In the genomic region with DNA sequence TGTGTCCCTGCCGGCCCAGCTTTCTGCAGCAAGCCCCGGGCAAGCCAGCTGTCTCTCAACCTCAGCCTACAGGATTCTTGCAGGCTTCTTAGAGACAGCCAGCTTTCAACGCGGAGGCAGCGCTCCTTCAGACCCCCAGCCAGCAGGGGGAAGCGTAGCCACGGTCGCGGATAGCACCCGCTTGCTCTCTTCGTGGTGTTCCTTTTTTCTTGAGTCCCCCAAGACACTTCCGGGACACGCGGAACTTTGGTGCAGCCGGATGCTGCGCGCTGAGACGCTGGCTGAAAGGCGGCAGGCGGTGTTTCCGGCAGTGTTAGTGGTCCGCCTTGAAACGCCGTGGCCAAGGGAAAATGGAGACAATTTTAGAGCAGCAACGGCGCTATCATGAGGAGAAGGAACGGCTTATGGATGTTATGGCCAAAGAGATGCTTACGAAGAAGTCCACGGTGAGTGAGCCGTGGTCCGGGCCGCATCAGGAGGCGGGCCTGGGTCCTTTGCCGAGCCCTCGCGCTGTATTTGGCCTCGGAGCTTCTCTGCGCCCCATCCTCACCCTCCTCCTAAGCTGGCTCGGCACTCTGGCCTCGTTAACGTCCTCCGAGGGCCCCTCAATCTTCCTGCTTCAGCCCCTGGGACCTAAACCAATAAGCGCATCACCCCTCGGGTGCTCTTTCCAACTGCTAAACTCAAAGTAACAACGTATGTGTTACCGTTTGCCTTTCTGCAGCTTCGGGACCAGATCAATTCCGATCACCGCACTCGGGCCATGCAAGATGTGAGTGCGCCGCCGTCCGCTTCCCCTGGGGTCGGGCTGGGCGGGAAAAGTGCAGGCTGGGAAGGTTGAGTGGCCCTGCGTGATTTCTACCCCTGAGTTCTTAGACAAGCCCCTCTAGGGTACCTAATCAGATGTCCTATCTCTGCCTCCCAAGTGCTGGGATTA, we compare ENCODE assay signal across 7 mouse cellular contexts. TPM values are rescaled to one million over a fixed set of nuclear protein-coding genes. Genes with fewer than 3 reads are reported as not detected.
DNase-seq lines count a peak whose midpoint lies in the region; ATAC-seq and TF ChIP-seq lines count a peak whose summit lies in the region.

Sf3a3 (plus strand) TSS at position 232 of the 937 bp plus-strand sequence.

- H3K27ac ChIP-seq in embryonic facial prominence, embryonic 12.5 days = peak within 1 kb of the TSS; percentile 78
- peak within 1 kb of the TSS; percentile 27; the same call in 1 of the 2 replicates for H3K27ac ChIP-seq in kidney, adult 2 months (ENCODE audit: insufficient read depth, low read depth, low read length)
- H3K27ac ChIP-seq in limb, embryonic 12.5 days = peak within 1 kb of the TSS; percentile 69
- H3K27ac ChIP-seq in midbrain, embryonic 15.5 days = peak within 1 kb of the TSS; percentile 69
- peak within 1 kb of the TSS; percentile 69 for H3K27ac ChIP-seq in spleen, adult 2 months (ENCODE audit: insufficient read depth, low read length)

- TF ChIP-seq POLR2A in kidney, adult 2 months (IDR thresholded peaks at IDR 0.05; ENCODE audit: low read depth, low read length) = peak; percentile 32
- TF ChIP-seq POLR2A in spleen, adult 2 months (IDR thresholded peaks at IDR 0.05; ENCODE audit: low read depth, low read length) = peak; percentile 50; the same call in 1 of the 2 replicates

- DNase-seq in adrenal gland, postnatal 25 days = peak; percentile 92
- DNase-seq in heart, adult 11 months = peak; percentile 99
- peak; percentile 97 for DNase-seq in kidney, adult 2 months
- DNase-seq in spleen, adult 2 months (ENCODE audit: low read depth in 1 of 2, low spot score in 2 of 2) = peak; percentile 93 to 96

- H3K9ac ChIP-seq in embryonic facial prominence, embryonic 12.5 days = peak within 1 kb of the TSS; percentile 96
- H3K9ac ChIP-seq in limb, embryonic 12.5 days (replicated peaks) = peak within 1 kb of the TSS; percentile 88
- peak within 1 kb of the TSS; percentile 78 for H3K9ac ChIP-seq in midbrain, embryonic 15.5 days

- H3K4me2 ChIP-seq in embryonic facial prominence, embryonic 12.5 days (replicated peaks) = peak within 1 kb of the TSS; percentile 92
- H3K4me2 ChIP-seq in limb, embryonic 12.5 days = peak within 1 kb of the TSS; percentile 92
- peak within 1 kb of the TSS; percentile 94 for H3K4me2 ChIP-seq in midbrain, embryonic 15.5 days

- H3K9me3 ChIP-seq in embryonic facial prominence, embryonic 12.5 days = no peaks in the 10 kb centered on the region
- H3K9me3 ChIP-seq in limb, embryonic 12.5 days = no peaks in the 10 kb centered on the region
- H3K9me3 ChIP-seq in midbrain, embryonic 15.5 days = no peaks in the 10 kb centered on the region

- under 1% methylated on average over 57 of the region's 57 CpGs for WGBS in embryonic facial prominence, embryonic 12.5 days
- under 1% methylated on average over 57 of the region's 57 CpGs for WGBS in kidney, adult 2 months
- under 1% methylated on average over 57 of the region's 57 CpGs for WGBS in limb, embryonic 12.5 days
- WGBS in midbrain, embryonic 15.5 days = under 1% methylated on average over 57 of the region's 57 CpGs
- WGBS in spleen, adult 2 months = under 1% methylated on average over 57 of the region's 57 CpGs

- peak; percentile 80 for TF ChIP-seq CTCF in kidney, adult 2 months (conservative IDR thresholded peaks at IDR 0.05; ENCODE audit: insufficient read depth, insufficient read length, low read depth, low read length)
- peak; percentile 87 for TF ChIP-seq CTCF in spleen, adult 2 months (IDR thresholded peaks at IDR 0.05; ENCODE audit: extremely low read depth, insufficient read depth, insufficient read length, insufficient replicate concordance)

- H3K36me3 ChIP-seq in embryonic facial prominence, embryonic 12.5 days = peaks cover 38% of the 10 kb centered on the region
- H3K36me3 ChIP-seq in kidney, adult 2 months (ENCODE audit: control insufficient read depth, insufficient read depth, low read length) = peaks cover 2% of the 10 kb centered on the region; the same call in 1 of the 2 replicates
- peaks cover 36% of the 10 kb centered on the region for H3K36me3 ChIP-seq in limb, embryonic 12.5 days
- H3K36me3 ChIP-seq in midbrain, embryonic 15.5 days (replicated peaks) = peaks cover 30% of the 10 kb centered on the region
- H3K36me3 ChIP-seq in spleen, adult 2 months (ENCODE audit: control insufficient read depth, insufficient read depth, low read length) = peaks cover 14% of the 10 kb centered on the region

- peak within 1 kb of the TSS; percentile 95 for H3K4me3 ChIP-seq in embryonic facial prominence, embryonic 12.5 days
- H3K4me3 ChIP-seq in kidney, adult 2 months (ENCODE audit: insufficient read depth, low read depth, low read length) = peak within 1 kb of the TSS; percentile 73
- H3K4me3 ChIP-seq in limb, embryonic 12.5 days (replicated peaks) = peak within 1 kb of the TSS; percentile 79
- H3K4me3 ChIP-seq in midbrain, embryonic 15.5 days = peak within 1 kb of the TSS; percentile 78
- peak within 1 kb of the TSS; percentile 93 for H3K4me3 ChIP-seq in spleen, adult 2 months (ENCODE audit: extremely low read depth, insufficient read depth, insufficient read length)

- no peaks in the 10 kb centered on the region for H3K27me3 ChIP-seq in embryonic facial prominence, embryonic 12.5 days
- H3K27me3 ChIP-seq in kidney, adult 2 months (replicated peaks; ENCODE audit: control insufficient read depth, insufficient read depth, low read length) = no peaks in the 10 kb centered on the region
- H3K27me3 ChIP-seq in limb, embryonic 12.5 days = no peaks in the 10 kb centered on the region
- peaks cover 5% of the 10 kb centered on the region for H3K27me3 ChIP-seq in midbrain, embryonic 15.5 days (replicated peaks)
- no peaks in the 10 kb centered on the region for H3K27me3 ChIP-seq in spleen, adult 2 months (ENCODE audit: control insufficient read depth, insufficient read depth, low read length)

- ATAC-seq in embryonic facial prominence, embryonic 12.5 days (ENCODE audit: insufficient number of reproducible peaks, insufficient read depth, low FRiP score, low TSS enrichment) = peak; percentile 83
- ATAC-seq in limb, embryonic 12.5 days (ENCODE audit: insufficient number of reproducible peaks, insufficient read depth, low FRiP score, low TSS enrichment, low read depth) = peak; percentile 84
- ATAC-seq in midbrain, embryonic 15.5 days (replicated peaks) = peak; percentile 95

- H3K4me1 ChIP-seq in embryonic facial prominence, embryonic 12.5 days = peaks cover 21% of the 10 kb centered on the region
- peaks cover 8% of the 10 kb centered on the region; the same call in 1 of the 2 replicates for H3K4me1 ChIP-seq in kidney, adult 2 months (ENCODE audit: control insufficient read depth, insufficient read depth, low read length)
- H3K4me1 ChIP-seq in limb, embryonic 12.5 days (replicated peaks) = peaks cover 19% of the 10 kb centered on the region
- H3K4me1 ChIP-seq in midbrain, embryonic 15.5 days = peaks cover 25% of the 10 kb centered on the region
- peaks cover 8% of the 10 kb centered on the region; the same call in 1 of the 2 replicates for H3K4me1 ChIP-seq in spleen, adult 2 months (ENCODE audit: control insufficient read depth, insufficient read depth, insufficient read length)

RNA-seq across cellular contexts. Expression of gene Sf3a3, which starts in this region (rescaled TPM):
- total RNA-seq in adrenal gland, postnatal 25 days (2021) = 40.2 and 46.8 TPM in 2 replicates
- 205 and 210 TPM in 2 replicates for polyA plus RNA-seq in embryonic facial prominence, embryonic 12.5 days (2016; fragmentation: Nextera tagmentation; extraction: Ambion mirVana)
- polyA plus RNA-seq in kidney, adult 2 months (2012; rRNA removed) = 11.1 and 14.5 TPM in 2 replicates
- 221 and 223 TPM in 2 replicates for polyA plus RNA-seq in limb, embryonic 12.5 days (2016; fragmentation: Nextera tagmentation; extraction: Ambion mirVana)
- polyA plus RNA-seq in midbrain, embryonic 15.5 days (2015; fragmentation: Nextera tagmentation; extraction: Ambion mirVana) = 110 and 112 TPM in 2 replicates
- polyA plus RNA-seq in spleen, adult 2 months (2012; rRNA removed) = 8.6 and 8.8 TPM in 2 replicates

Comparison
In these comparisons a context has a peak if more than half of its experiments do, and no peak if none do; other contexts are left out.
1. Peak in every context shown above with its lines: DNase-seq, ATAC-seq, H3K4me3 ChIP-seq and H3K27ac ChIP-seq.
2. H3K27ac ChIP-seq: peak in every context shown above with its lines; median percentile 78 in embryonic facial prominence, embryonic 12.5 days; 69 in limb, embryonic 12.5 days; 69 in midbrain, embryonic 15.5 days; 69 in spleen, adult 2 months; 27 in kidney, adult 2 months.